Mouse (Mus musculus) urinary bladder, adult 18-20 months (tissue): ENCODE measurements at regions not wholly inside any gene's neighbourhood (a gene's known extent, or its start where the extent isn't known, plus 50 kb on each side); places are given as distances from the start of the nearest gene placed in this dataset.

ENCODE experiments used
- DNase-seq, 2 experiments: peaks; one replicate each; pipeline ENCODE4 v3.0.0; 2022; ENCODE audit warnings: low spot score in 2 of 2, mixed read lengths in 2 of 2

- no peak for DNase-seq
These were observed 110.5 kb downstream of the Rergl start for GRCm38 (mm10) chr6:139391307-139391706.

- no peak for DNase-seq
These were observed 150.8 kb downstream of the Rergl start for GRCm38 (mm10) chr6:139350939-139351338.

- DNase-seq = no peak
These were observed 176.6 kb downstream of the Rergl start for GRCm38 (mm10) chr6:139325226-139325625.

- no peak for DNase-seq
These were observed 194.1 kb downstream of the Rergl start for GRCm38 (mm10) chr6:139307651-139308050.

- DNase-seq = no peak
These were observed 197.5 kb downstream of the Rergl start for GRCm38 (mm10) chr6:139304306-139304705.

- DNase-seq = no peak
These were observed 206.1 kb downstream of the Rergl start for GRCm38 (mm10) chr6:139295701-139296100.

- no peak for DNase-seq
These were observed 222.7 kb downstream of the Rergl start for GRCm38 (mm10) chr6:139279093-139279492.

GRCm38 (mm10) chr6:139275512-139275911 lies 226.3 kb downstream of the Rergl start:
- no peak for DNase-seq

- no peak for DNase-seq
These were observed 248.1 kb downstream of the Rergl start for GRCm38 (mm10) chr6:139253704-139254103.

GRCm38 (mm10) chr6:139248920-139249547 lies 252.7 kb downstream of the Rergl start:
- peak in 1 of 2 experiments; percentile 22 for DNase-seq

GRCm38 (mm10) chr6:139226127-139226526 lies 275.6 kb downstream of the Rergl start:
- no peak for DNase-seq

GRCm38 (mm10) chr6:139214488-139214887 lies 287.3 kb downstream of the Rergl start:
- DNase-seq = no peak

- no peak for DNase-seq
These were observed 291.5 kb downstream of the Rergl start for GRCm38 (mm10) chr6:139210256-139210655.

- DNase-seq = no peak
These were observed 303.2 kb downstream of the Rergl start for GRCm38 (mm10) chr6:139198601-139199000.

GRCm38 (mm10) chr6:139186431-139186830 lies 315.3 kb downstream of the Rergl start:
- no peak for DNase-seq

- DNase-seq = no peak
These were observed 341.4 kb downstream of the Rergl start for GRCm38 (mm10) chr6:139160352-139160751.

- no peak for DNase-seq
These were observed 342.0 kb downstream of the Rergl start for GRCm38 (mm10) chr6:139159741-139160140.

- no peak for DNase-seq
These were observed 347.0 kb downstream of the Rergl start for GRCm38 (mm10) chr6:139154802-139155201.

GRCm38 (mm10) chr6:139135693-139136092 lies 366.1 kb downstream of the Rergl start:
- no peak for DNase-seq

GRCm38 (mm10) chr6:139132083-139132679 lies 369.6 kb downstream of the Rergl start:
- no peak for DNase-seq

- DNase-seq = no peak
These were observed 393.5 kb downstream of the Rergl start for GRCm38 (mm10) chr6:139108263-139108662.

GRCm38 (mm10) chr6:139103397-139103796 lies 398.4 kb downstream of the Rergl start:
- DNase-seq = no peak

- no peak for DNase-seq
These were observed 402.5 kb downstream of the Rergl start for GRCm38 (mm10) chr6:139099273-139099672.

GRCm38 (mm10) chr6:139075433-139075832 lies 417.1 kb upstream of the Igbp1b start:
- DNase-seq = no peak
